Mouse (Mus musculus) ES-CJ7 (cell line): ENCODE data around the gene Gm6502.
"Not testable (repeated sequence)": the region's sequence is repeated elsewhere in the genome, so short reads cannot be mapped to it uniquely, and the experiment has no call there.

Source experiments
- DNase-seq: peaks from one replicate; pipeline ENCODE4 v3.0.0; 2011; ENCODE audit warnings: low read depth, low spot score

Gene Gm6502

GRCm38 (mm10) chr5:94314135-94314534 lies at the start of gene Gm6502:
Gene Gm6502, plus strand, starts transcription at chr5:94314435.
- DNase-seq, result not testable (repeated sequence)

- DNase-seq, result not testable (repeated sequence)
These were observed 7.5 kb upstream of the Gm6502 start, which contains the start of gene A430089I19Rik for GRCm38 (mm10) chr5:94306696-94307095. Gene A430089I19Rik, minus strand, starts transcription at chr5:94306796.

- not testable (repeated sequence) for DNase-seq
These were observed 25.2 kb downstream of the Gm6502 start, which contains the start of gene AA792892 for GRCm38 (mm10) chr5:94339449-94339848. Gene AA792892, plus strand, starts transcription at chr5:94339749.
